Mouse (Mus musculus): ENCODE measurements around the gene Slc6a9.
A peak's percentile ranks its signal among the peaks of the same experiment; 100 is the strongest.

The Slc6a9 gene

GRCm38 (mm10) chr4:117834457-117834844 lies at the start of gene Slc6a9:
TSS of gene Slc6a9 (plus strand) at chr4:117834506.
- no peak for DNase-seq

- DNase-seq = no peak
Measured at GRCm38 (mm10) chr4:117786963-117787362, 47.3 kb upstream of the Slc6a9 start.

- DNase-seq = no peak
Measured at GRCm38 (mm10) chr4:117788308-117788707, 46.0 kb upstream of the Slc6a9 start.

- no peak for DNase-seq
Measured at GRCm38 (mm10) chr4:117799904-117800303, 34.4 kb upstream of the Slc6a9 start.

- DNase-seq = no peak
Measured at GRCm38 (mm10) chr4:117806992-117807391, 27.3 kb upstream of the Slc6a9 start.

GRCm38 (mm10) chr4:117810933-117811332 lies 23.4 kb upstream of the Slc6a9 start:
- no peak for DNase-seq

- DNase-seq = no peak
Measured at GRCm38 (mm10) chr4:117813591-117814192, 20.6 kb upstream of the Slc6a9 start.

- DNase-seq = no peak
Measured at GRCm38 (mm10) chr4:117814333-117814732, 20.0 kb upstream of the Slc6a9 start.

- no peak for DNase-seq
Measured at GRCm38 (mm10) chr4:117816776-117817175, 17.5 kb upstream of the Slc6a9 start.

GRCm38 (mm10) chr4:117818032-117818431 lies 16.3 kb upstream of the Slc6a9 start:
- DNase-seq = no peak

- DNase-seq = no peak
Measured at GRCm38 (mm10) chr4:117828572-117829145, 5.6 kb upstream of the Slc6a9 start.

GRCm38 (mm10) chr4:117829260-117830123 lies 4.8 kb upstream of the Slc6a9 start:
- DNase-seq = peak; percentile 36

GRCm38 (mm10) chr4:117830124-117830551 lies 4.2 kb upstream of the Slc6a9 start:
- DNase-seq = no peak

GRCm38 (mm10) chr4:117830801-117831200 lies 3.5 kb upstream of the Slc6a9 start:
- DNase-seq = no peak

- no peak for DNase-seq
Measured at GRCm38 (mm10) chr4:117831499-117831898, 2.8 kb upstream of the Slc6a9 start.

- DNase-seq = no peak
Measured at GRCm38 (mm10) chr4:117831920-117832691, 2.2 kb upstream of the Slc6a9 start.

- peak; percentile 63 for DNase-seq
Measured at GRCm38 (mm10) chr4:117834845-117835530, 682 bp downstream of the Slc6a9 start.

GRCm38 (mm10) chr4:117835531-117836111 lies 1.3 kb downstream of the Slc6a9 start:
- peak; percentile 77 for DNase-seq

- DNase-seq = peak; percentile 87
Measured at GRCm38 (mm10) chr4:117836204-117836767, 2.0 kb downstream of the Slc6a9 start.

- DNase-seq = no peak
Measured at GRCm38 (mm10) chr4:117837271-117837670, 3.0 kb downstream of the Slc6a9 start.

- DNase-seq = no peak
Measured at GRCm38 (mm10) chr4:117839366-117839765, 5.1 kb downstream of the Slc6a9 start.

GRCm38 (mm10) chr4:117840821-117841220 lies 6.5 kb downstream of the Slc6a9 start:
- DNase-seq = no peak

Data from right cerebral cortex, adult 18-20 months (tissue).